Mouse (Mus musculus) megakaryocyte, embryonic 14.5 days (primary cell): ENCODE results near the gene Grm6. TPM values are rescaled to one million over a fixed set of nuclear protein-coding genes. Genes with fewer than 3 reads are reported as not detected.

Source experiments
- H3K27me3 ChIP-seq: replicated peaks from 2 replicates; pipeline ENCODE3; 2012; ENCODE audit warnings: inconsistent platforms
- H3K36me3 ChIP-seq: replicated peaks from 2 replicates; pipeline ENCODE3; 2012; ENCODE audit warnings: low read length, inconsistent platforms, mixed read lengths
- H3K4me1 ChIP-seq: 2 replicates; pipeline ENCODE4 v1.6.1; 2012; ENCODE audit warnings: inconsistent platforms
- H3K4me3 ChIP-seq: replicated peaks from 2 replicates; pipeline ENCODE3; 2012; ENCODE audit warnings: moderate library complexity, mild to moderate bottlenecking, inconsistent platforms
- H3K9me3 ChIP-seq: 2 replicates; pipeline ENCODE4 v1.6.1; 2012; ENCODE audit warnings: inconsistent platforms
- FLI1 ChIP-seq: IDR thresholded peaks from 2 replicates; pipeline ENCODE4 v1.6.1; 2012; ENCODE audit warnings: low read length, inconsistent platforms, mixed read lengths
- GATA1 ChIP-seq: IDR thresholded peaks from 3 replicates; pipeline ENCODE4 v1.6.1; 2012; ENCODE audit warnings: mixed read lengths, low read length, inconsistent platforms, borderline replicate concordance
- polyA plus RNA-seq: library from polyadenylated mRNA; stranded (reverse); fragments of >175 nt; gene quantifications from 2 replicates; pipeline ENCODE4 v1.2.3, GENCODE M21; 2012; ENCODE audit warnings: low replicate concordance; ENCODE audit not compliant: insufficient read depth

The Grm6 gene
- polyA plus RNA-seq, 1 experiment, result 0.08 TPM

DNA sequence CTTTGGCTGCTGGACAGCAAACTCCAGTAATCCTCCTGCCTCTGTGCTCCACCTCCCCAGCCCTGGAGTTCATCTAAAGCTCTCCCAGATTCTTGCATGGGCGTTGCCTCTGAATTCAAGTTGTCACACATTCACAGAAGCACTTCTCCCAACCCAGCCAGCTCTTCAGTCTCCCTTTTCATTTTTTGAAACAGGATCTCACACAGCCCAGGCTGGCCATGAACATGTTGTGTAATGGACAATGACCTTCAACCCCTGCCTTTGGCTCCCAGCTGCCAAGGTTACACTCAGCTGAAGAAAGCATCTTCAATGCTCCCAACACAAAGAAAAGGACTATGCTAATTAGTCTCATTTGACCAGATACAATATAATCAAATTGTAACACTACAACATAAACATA, 62.8 kb downstream of the Grm6 start:
- no peak overlapping the region for H3K4me3 ChIP-seq
- no peak for TF ChIP-seq GATA1
- no peak for TF ChIP-seq FLI1
- peaks cover 19% of the 10 kb centered on the region for H3K36me3 ChIP-seq
- H3K27me3 ChIP-seq, result peaks cover 3% of the 10 kb centered on the region
- H3K9me3 ChIP-seq, result peaks cover 36% of the 10 kb centered on the region
- peaks cover 6% of the 10 kb centered on the region for H3K4me1 ChIP-seq

DNA sequence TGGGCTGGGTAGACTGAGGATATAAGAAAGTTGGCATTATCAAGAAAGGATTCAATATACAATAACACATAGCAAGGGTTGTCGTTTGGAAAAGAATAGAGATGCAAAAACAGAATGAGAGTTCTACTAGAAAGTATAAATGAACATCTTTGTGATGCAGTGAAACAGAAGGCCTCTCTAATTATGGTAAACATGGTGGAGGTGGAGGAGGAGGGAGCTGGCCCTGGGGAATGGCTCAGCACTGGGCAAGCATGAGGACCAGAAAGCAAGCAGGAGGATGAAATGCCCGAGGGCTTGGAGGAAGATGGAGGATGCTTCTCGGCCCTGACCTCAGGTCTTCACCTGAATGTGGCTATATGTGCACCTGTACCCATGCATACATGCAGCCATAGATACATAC, 64.0 kb downstream of the Grm6 start:
- Histone ChIP-seq H3K4me3 (no peak overlapping the region), H3K4me1 (peaks cover 6% of the 10 kb centered on the region), H3K27me3 (peaks cover 3% of the 10 kb centered on the region), H3K9me3 (peaks cover 31% of the 10 kb centered on the region), H3K36me3 (peaks cover 15% of the 10 kb centered on the region)
- TF ChIP-seq GATA1, result no peak

Other genes with a start within 250 kb of the Grm6 start
- not detected in 2 replicates for gene Adamts2, start 248.6 kb upstream of the Grm6 start, polyA plus RNA-seq
- not detected in 2 replicates for gene Zfp354c, start 23.0 kb upstream of the Grm6 start, polyA plus RNA-seq
- not detected in 2 replicates for gene Zfp879, start 9.1 kb upstream of the Grm6 start, polyA plus RNA-seq
- not detected in 2 replicates for gene Zfp454, start 37.0 kb downstream of the Grm6 start, polyA plus RNA-seq
- gene Zfp2, start 65.5 kb downstream of the Grm6 start, polyA plus RNA-seq, result not detected in 2 replicates
- not detected in 2 replicates for gene Zfp354b, start 80.9 kb downstream of the Grm6 start, polyA plus RNA-seq
- gene 4933414I15Rik, start 93.1 kb downstream of the Grm6 start, polyA plus RNA-seq, result not detected in 2 replicates
- gene Prop1, start 103.1 kb downstream of the Grm6 start, polyA plus RNA-seq, result not detected in 2 replicates
- not detected in 2 replicates for gene Olfr1378, start 115.8 kb downstream of the Grm6 start, polyA plus RNA-seq
- gene Olfr1377, start 131.3 kb downstream of the Grm6 start, polyA plus RNA-seq, result not detected in 2 replicates
- not detected in 2 replicates for gene Olfr51, start 152.9 kb downstream of the Grm6 start, polyA plus RNA-seq
- gene Olfr54, start 163.6 kb downstream of the Grm6 start, polyA plus RNA-seq, result not detected in 2 replicates
- not detected in 2 replicates for gene Olfr1375, start 197.4 kb downstream of the Grm6 start, polyA plus RNA-seq
- gene Zfp354a, start 208.6 kb downstream of the Grm6 start, polyA plus RNA-seq, result not detected in 2 replicates